Mouse (Mus musculus): Measurements from ENCODE around the gene Fam71b.

Fam71b gene

DNA sequence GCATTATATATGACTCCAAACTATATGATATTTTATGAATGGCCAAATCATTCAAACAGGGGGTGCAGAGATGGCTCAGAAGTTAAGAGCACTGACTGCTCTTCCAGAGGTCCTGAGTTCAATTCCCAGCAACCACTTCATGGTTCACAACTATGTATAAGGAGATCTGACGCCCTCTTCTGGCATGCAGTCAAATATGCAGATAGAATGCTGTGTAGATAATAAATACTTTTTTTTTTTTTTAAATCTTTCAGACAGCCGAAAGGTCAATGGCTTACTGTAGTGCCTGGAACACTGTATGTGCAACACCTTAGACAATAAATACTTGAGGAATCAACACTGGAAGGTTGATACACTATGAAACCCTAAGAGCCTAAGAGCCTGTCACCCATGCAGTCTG is 33.8 kb downstream of the Fam71b start:
- no peak for DNase-seq (ENCODE audit: low read depth, low spot score)

DNA sequence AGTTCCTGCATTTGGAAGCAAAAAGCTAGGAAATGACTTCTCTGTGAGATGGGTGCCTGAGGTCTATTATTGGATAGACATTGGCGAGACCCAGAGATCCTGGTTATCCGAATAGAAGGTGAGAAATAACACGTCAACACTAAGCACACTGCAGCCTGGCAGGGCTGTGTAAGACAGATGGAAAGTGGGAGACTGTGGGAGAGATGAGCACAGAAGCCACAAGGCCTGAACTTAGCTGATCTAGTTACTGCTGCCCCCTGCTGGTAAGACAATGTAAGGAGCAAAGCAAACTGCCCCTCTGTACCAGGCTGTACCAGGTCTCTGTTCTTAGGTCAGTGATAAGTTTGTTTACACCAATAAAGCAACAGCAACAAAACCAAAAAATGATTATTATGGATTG is 34.8 kb downstream of the Fam71b start:
- peak; percentile 97 for DNase-seq (ENCODE audit: low read depth, low spot score)

DNA sequence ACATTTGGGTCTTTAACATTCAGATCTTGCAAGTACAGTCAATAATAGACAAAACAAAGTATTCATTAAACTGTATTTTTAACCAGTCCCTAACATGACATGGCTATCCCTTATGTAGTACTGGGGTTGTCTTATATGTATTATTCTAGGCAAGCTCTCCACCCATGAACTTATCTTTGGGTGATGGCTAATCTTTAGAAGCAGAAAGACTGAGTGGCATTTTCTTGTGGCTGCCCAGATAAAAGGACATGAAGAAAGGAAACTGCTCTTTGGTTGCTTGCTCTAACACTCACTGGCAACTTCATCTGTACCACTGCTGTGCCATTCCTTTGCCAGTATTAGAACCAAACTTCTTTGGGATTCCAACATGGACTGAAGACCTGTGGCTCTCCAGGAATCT is 39.0 kb downstream of the Fam71b start:
- no peak for DNase-seq (ENCODE audit: low read depth, low spot score)

DNA sequence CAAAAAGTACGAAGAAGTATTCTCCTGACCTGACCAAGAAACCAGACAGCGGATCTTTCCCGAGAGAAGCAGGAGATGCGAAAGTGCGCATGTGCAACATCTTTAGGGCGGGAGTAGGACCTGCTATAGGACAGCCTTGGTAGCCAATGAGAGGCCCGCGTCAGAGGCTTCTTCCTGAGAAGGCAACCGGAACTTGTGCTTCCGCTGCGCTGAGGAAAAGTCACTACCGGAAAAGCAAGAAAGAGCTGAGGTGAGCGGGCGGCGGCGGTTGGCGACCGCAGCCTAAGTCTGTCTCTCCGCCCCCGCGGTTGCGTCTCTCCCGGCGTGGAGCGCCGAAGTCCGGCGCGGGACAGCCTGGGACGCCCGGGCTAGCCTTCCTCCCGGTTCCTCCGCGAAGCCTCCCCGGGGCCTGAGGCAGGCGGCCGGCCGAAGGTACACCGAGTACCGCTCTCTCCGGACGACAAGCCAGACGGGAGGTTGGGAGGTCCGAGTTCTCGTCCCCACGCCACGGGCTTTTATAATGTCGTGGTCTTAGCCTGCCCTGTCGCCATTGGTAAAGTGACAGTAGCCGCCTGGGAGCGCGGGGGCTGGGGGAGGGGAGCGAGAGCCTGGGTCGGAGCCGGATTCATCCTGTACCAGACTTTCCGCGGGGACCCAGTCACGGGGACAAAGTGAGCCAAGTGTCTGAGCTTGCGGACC is 40.5 kb downstream of the Fam71b start, which contains the start of gene Med7:
Gene Med7, plus strand, starts transcription at position 166 of the 699 bp plus-strand sequence.
- peak; percentile 99 for DNase-seq (ENCODE audit: low read depth, low spot score)

DNA sequence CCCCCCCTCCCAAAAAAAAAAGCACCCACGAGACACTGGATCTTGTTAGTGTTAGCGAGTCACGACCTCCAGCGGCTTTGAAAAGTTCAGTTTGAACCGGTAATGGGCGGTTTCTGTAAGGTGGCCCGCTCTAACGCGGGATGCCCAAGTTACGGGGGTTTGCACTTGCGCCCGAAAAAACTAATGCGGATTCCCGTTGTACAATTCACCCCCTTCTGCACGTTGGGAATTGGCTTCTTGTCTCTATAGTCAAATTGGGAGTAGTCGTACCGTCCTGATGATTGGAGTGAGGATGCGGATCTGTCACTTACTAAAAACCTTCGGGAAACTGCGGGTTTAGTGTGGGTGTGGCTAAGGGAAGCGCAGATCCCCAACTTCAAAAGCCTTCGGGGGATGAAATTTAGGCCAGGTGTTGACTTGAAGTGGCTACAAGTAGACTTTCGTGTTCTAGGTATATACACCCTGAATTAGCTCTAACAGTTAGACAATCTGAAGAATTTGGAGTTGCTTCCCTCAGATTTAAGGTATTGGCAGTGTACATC is 41.2 kb downstream of the Fam71b start:
- DNase-seq (ENCODE audit: low read depth, low spot score) = no peak

DNA sequence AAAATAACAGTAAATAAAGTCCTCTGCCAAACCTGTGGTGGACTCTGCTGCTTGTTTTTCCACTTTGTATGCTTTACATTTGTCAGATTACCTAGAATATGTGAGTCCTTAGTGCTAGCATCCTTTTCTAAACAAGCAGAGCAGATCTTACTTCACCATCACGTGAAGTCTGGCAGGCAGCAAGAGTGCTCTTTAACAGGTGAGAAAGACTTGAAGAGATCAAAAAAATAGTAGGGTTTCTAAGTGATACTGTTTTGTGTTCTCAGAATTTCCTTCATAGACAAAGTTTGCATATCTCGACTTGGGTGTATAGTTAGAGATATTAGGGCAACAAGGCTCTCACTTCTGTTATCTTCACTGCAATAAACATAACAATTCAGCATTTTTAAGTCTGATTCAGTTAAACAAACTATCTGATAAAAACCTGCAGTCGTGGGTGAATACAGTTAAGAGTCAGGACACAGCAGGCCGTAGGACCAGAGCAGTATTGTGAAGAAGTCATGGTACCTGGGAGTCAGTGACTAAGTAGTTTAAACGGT is 42.7 kb downstream of the Fam71b start:
- DNase-seq (ENCODE audit: low read depth, low spot score) = no peak

DNA sequence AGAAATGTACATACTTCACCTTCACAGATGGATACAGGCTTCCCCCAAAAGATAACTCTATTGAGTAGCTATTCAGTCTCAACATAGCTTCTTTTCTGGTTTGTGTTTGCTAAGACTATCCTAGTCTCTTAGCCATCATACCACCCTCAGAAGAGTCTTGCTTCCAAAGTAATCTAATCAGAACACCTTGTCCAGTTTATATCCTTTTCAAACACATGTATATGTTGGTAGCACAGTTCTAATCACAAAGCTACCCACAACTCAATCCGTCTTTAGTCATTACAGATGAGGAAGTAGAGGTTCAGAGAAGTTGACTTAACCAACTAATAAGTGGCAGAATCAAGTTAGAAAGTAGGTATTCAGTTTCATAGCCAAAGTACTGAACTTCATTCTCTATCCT is 45.4 kb downstream of the Fam71b start:
- no peak for DNase-seq (ENCODE audit: low read depth, low spot score)

DNA sequence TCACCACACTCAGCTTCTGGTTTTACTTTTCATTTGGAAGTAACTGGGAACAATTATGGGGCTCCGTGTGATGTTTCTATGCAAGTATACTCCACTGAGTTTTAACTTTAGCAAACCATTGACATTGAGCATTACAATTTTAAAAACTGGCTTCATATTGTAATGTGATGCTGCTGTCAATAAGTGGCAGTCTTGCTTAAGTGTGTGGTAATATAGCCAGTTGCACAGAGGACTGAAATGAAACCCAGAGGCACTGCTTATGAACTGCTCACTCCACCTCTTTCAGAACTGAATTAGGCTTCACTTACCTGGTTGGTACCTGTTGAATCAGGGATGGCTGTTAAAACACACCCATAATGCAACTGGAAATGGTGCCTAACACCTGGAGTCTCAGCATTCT is 46.8 kb downstream of the Fam71b start:
- DNase-seq (ENCODE audit: low read depth, low spot score) = no peak

DNA sequence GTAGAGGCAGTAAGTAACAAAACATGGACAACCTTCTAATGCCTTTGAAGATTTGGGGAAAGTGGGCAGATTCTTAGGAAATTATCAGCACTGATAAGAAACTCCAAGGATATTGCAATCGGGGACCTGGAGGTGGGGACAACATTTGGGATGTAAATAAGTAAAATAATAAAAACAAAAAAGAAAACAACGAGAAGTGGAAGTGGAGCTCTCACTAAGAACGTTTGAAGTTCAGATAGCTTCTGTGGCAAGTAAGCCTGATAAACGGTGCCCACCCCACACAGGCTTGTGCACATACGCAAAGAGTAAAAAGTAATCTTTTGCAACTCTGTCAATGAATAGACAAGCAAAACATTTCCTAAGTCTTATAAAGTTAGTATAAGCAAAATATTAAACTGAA is 47.6 kb downstream of the Fam71b start:
- no peak for DNase-seq (ENCODE audit: low read depth, low spot score)

DNA sequence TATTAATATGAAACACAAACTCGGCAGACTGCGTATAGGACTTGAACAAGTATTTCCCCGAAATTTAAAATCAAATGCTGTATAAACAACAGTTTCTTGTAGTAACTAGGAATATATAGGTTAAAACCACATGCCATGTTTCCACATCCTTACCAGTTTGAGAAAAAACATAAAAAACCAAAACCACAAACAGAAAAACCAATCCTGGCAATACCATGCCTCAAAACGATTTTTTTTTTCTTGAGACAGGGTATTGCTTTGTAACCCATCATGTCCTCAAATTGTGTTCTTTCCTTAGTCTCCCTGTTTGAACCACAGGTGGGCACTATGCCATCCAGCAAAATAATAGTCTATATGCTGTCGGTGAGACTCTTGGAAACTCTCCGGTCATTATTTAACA is 49.8 kb downstream of the Fam71b start:
- DNase-seq (ENCODE audit: low read depth, low spot score) = no peak

DNA sequence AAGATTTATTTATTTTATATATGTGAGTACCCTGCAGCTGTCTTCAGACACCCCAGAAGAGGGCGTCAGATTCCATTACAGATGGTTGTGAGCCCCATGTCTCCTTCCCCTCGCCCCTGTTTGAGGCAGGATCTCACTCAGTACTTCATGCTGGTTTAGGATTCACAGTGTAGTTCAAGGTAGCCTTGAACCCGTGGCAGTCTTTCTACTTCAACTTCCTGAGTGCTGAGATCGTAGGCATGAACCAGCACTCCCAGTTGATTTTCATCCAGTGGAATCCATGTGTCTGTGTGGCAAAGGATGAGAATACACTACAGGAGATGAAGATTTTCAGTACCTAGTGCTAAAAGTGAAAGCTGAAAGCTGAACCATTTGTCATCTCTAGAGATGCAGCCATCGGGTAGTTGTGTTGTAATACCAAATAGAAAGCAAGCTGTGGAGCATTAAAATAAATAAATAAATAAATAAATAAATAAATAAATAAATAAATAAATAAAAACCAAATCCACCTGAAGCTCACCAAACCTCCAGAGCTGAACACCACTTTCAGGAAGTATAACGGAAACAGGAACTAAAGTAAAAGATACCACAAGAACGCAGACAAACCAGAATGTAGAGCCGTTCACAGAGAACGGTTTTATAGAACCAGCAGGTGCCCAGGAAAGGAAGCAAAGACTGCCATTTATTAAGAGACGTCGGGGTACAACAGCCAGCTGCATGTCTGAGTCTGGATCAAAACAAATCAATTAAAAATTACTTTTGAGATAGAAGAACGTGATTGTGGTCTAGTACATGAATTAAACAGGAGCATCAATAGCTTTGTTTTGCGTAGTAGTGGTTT is 51.5 kb downstream of the Fam71b start:
- DNase-seq (ENCODE audit: low read depth, low spot score) = no peak

DNA sequence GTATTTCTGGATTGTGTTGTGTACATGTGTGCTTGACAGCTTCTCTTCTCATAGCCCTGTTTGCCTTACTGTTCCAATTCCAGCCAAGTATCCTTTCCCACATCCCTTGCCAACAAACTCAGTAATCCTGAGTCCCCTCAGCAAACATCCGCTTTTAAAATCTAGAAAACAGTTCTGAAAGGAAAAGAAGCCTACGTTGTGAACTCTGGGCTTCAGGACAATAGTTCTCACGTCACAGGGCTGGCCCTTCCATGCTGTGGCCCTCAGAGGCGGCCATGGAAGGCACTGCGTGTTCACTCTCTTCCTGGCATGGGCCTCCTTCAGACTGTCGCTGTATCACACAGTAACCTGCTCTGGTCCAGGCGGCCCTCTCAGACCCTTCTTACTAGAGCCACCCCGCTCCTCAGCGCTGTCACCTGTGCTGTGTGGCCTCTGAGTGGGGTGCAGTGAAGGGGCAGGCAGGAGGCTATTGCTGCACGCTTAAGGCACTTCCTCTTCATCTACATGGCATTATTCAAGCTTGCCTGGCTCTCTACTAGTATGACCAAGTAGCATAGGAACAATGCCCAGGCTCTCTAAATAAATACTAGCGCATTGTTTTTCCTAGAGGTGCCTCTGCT is 53.2 kb downstream of the Fam71b start:
- DNase-seq (ENCODE audit: low read depth, low spot score) = no peak

DNA sequence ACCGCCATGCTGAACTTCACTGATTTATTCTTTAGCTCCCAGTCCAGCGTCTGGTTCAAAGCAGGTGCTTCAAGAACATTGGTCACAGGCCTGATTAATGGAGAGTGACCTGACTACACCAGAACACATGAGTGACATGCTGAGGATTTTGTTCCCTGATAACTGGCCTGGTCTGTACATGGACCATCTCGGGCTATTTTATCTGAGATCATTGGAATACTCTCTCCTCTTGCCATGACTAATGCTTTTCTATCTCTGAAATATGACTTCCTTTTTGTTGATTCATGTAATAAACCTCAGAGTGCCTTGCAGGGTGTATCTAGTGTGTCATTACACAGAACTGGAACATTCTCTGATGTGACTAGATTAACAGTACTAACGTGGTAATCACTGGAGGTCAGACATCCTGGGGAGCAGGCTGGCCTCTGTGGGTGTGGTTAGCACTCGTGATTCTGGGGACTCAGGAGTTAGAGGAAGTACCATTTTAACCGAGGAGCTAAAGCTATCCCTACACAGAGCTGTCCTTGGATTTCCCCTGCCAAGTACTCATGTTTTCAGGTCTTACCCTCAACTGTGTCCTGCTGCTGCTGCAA is 58.2 kb downstream of the Fam71b start, which contains the start of gene Havcr2:
Gene Havcr2, plus strand, starts transcription at position 483 of the 593 bp plus-strand sequence.
- DNase-seq (ENCODE audit: low read depth, low spot score) = no peak

All from telencephalon, adult 2 months (tissue).